Mouse (Mus musculus) forebrain, embryonic 16.5 days (tissue): ENCODE measurements at regions not wholly inside any gene's neighbourhood (a gene's known extent, or its start where the extent isn't known, plus 50 kb on each side); places are given as distances from the start of the nearest gene placed in this dataset.
"Not testable (repeated sequence)": the region's sequence is repeated elsewhere in the genome, so short reads cannot be mapped to it uniquely, and the experiment has no call there.

Source experiments
- ATAC-seq: fragments of 200-750 bp; cut with Nextera tagmentation; 2 replicates; pipeline ENCODE4 v1.8.0; 2017; ENCODE audit warnings: mild to moderate bottlenecking, moderate library complexity
- H3K27ac ChIP-seq: fragments of 300-500 bp; sonication (generic); 2 replicates; pipeline ENCODE4 v1.5.1; 2014; ENCODE audit warnings: low read length, control low read depth
- H3K27me3 ChIP-seq: fragments of 300-500 bp; sonication (generic); replicated peaks from 2 replicates; pipeline ENCODE4 v1.6.1; 2014; ENCODE audit warnings: low read length; ENCODE audit not compliant: control insufficient read depth, insufficient read depth
- H3K36me3 ChIP-seq: fragments of 300-500 bp; sonication (generic); 2 replicates; pipeline ENCODE4 v1.6.1; 2014; ENCODE audit not compliant: control insufficient read depth, insufficient read depth
- H3K4me1 ChIP-seq: fragments of 300-500 bp; sonication (generic); replicated peaks from 2 replicates; pipeline ENCODE4 v1.6.1; 2014; ENCODE audit warnings: low read length; ENCODE audit not compliant: control insufficient read depth, insufficient read depth
- H3K4me2 ChIP-seq: fragments of 300-500 bp; sonication (generic); 2 replicates; pipeline ENCODE4 v1.6.1; 2014; ENCODE audit warnings: mild to moderate bottlenecking, low read length, control low read depth
- H3K4me3 ChIP-seq: fragments of 300-500 bp; sonication (generic); replicated peaks from 2 replicates; pipeline ENCODE4 v1.5.1; 2014; ENCODE audit warnings: mild to moderate bottlenecking, low read length, control low read depth
- H3K9ac ChIP-seq: fragments of 300-500 bp; sonication (generic); replicated peaks from 2 replicates; pipeline ENCODE4 v1.6.1; 2014; ENCODE audit warnings: low read depth, low read length, control low read depth
- H3K9me3 ChIP-seq: fragments of 300-500 bp; sonication (generic); 2 replicates; pipeline ENCODE4 v1.6.1; 2016; ENCODE audit warnings: low read length; ENCODE audit not compliant: control insufficient read depth
- WGBS: fragments of 180-500 bp; shearing (Covaris S2); extraction: QIAGEN DNeasy Blood & Tissue Kit; methylation state at CpG from one replicate; pipeline ENCODE4 v1.1.7; 2014; 5-methylcytosine and 5-hydroxymethylcytosine counted together

DNA sequence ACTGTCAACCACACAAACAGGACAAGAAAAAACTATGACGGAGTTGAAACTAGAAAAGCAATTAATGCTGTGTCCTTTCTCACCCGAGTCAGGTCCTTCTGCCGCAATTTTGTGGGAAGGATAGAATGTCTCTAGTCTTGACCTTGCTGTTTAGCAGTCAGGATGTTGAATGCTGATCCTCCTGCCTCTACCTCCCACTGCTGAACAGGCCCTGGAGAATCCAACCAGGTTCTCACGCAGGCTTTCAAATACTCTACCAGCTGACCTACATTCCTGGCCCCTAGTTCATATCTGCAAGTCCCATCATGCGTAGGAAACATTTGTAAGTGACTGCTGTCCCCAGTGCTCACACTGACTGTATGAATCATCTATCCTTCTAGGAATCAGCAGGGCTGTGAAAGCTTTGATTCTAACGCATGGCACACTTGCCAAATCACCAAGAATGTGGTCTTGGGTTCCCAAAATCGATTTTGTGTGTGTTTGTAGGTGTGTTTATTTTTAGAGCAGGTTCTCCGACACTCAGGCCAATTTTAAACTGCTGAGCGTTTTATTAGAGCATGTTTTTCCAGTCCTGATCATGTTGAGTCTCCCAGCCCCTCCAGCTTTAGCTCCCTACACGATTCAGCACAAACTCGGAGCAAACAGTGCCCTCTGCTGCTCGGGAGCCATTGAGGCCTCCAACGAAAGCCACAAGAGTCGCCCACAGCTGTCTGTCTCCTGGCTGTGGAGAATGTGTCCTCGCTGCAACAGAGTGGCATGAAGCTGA is 545.4 kb downstream of the Zfp704 start:
- no peak overlapping the region for H3K27ac ChIP-seq
- H3K9me3 ChIP-seq, result no peaks in the 10 kb centered on the region
- no peaks in the 10 kb centered on the region for H3K36me3 ChIP-seq
- 46% methylated on average over 15 of the region's 15 CpGs for WGBS
- no peaks in the 10 kb centered on the region for H3K27me3 ChIP-seq
- H3K4me1 ChIP-seq, result no peaks in the 10 kb centered on the region
- H3K4me2 ChIP-seq, result no peak overlapping the region
- H3K9ac ChIP-seq, result no peak overlapping the region
- ATAC-seq, result peak; percentile 47; the same call in 1 of the 2 replicates
- no peak overlapping the region for H3K4me3 ChIP-seq

DNA sequence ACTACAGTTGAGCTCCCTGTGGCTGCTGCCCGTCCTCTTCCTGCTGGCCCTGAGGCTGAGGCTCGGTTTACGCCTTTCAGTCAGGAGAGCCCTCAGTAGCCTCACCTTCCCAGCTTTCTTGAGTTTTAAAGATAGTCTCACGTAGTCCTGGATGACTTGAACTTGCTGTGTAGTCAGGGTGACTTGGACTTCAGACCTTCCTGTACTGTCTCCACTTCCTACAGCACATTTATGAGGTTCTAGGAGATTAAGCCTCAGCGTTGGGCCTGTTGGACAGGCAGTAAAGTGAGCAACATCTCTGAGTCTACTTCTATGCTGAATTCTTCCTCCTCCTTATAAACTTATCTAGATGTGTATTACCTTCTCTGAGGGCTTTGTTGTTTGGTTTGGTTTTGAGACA is 546.2 kb downstream of the Zfp704 start:
- Histone ChIP-seq H3K9ac (no peak overlapping the region), H3K27me3 (no peaks in the 10 kb centered on the region), H3K36me3 (no peaks in the 10 kb centered on the region), H3K4me2 (no peak overlapping the region), H3K4me3 (no peak overlapping the region), H3K4me1 (no peaks in the 10 kb centered on the region), H3K27ac (no peak overlapping the region), H3K9me3 (no peaks in the 10 kb centered on the region)
- no peak for ATAC-seq
- WGBS, result 76% methylated on average over 5 of the region's 5 CpGs

DNA sequence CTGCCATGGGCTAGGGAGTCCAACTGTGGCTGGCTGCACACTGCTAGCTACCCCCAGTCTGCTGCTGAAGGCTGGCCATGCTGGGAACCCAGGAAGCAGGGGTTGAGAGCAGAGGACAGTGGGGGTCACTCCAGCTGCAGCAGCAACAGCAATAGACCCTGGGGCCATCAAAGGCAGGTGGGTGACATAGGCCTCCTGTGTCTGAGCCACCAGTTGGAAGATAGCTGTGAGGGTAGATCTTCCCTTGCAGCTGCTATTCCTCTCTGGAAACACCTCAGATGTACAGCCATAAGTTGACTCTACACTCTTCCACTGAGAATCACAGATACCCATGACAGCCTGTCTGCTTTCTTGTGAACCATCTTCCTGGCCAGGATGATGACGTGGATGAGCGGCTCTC is 548.5 kb downstream of the Zfp704 start:
- H3K4me1 ChIP-seq, result no peaks in the 10 kb centered on the region

DNA sequence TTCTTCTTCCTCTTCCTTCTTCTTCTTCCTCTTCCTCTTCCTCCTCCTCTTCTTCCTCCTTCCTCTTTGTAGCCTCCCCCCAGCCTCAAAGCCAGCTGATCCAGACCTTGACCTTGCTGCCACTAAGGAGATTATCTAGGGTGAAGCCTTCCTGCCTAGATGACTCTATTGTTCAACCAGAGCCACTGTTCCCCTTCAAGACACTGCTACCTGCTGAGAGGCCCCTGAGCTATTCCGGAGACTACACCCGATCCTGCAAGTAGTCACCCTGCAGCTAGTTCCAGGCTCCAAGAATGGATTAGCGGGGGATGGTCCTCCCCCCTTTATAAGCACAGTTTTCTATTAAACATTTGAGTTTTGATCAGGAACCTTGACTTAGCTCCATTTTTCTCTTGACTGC is 552.2 kb downstream of the Zfp704 start:
- not testable (repeated sequence) for H3K27me3 ChIP-seq, H3K36me3 ChIP-seq, H3K4me1 ChIP-seq, H3K4me2 ChIP-seq, ATAC-seq, H3K9me3 ChIP-seq, H3K27ac ChIP-seq, H3K9ac ChIP-seq, H3K4me3 ChIP-seq
- WGBS, result 56% methylated on average over 3 of the region's 3 CpGs

More for the DNA sequence above, 548.5 kb downstream of the Zfp704 start:
- WGBS, result 93% methylated on average over 2 of the region's 2 CpGs
- Histone ChIP-seq H3K36me3 (no peaks in the 10 kb centered on the region), H3K4me2 (no peak overlapping the region), H3K9me3 (no peaks in the 10 kb centered on the region), H3K27ac (no peak overlapping the region), H3K4me3 (no peak overlapping the region), H3K9ac (no peak overlapping the region), H3K27me3 (no peaks in the 10 kb centered on the region)
- no peak for ATAC-seq

DNA sequence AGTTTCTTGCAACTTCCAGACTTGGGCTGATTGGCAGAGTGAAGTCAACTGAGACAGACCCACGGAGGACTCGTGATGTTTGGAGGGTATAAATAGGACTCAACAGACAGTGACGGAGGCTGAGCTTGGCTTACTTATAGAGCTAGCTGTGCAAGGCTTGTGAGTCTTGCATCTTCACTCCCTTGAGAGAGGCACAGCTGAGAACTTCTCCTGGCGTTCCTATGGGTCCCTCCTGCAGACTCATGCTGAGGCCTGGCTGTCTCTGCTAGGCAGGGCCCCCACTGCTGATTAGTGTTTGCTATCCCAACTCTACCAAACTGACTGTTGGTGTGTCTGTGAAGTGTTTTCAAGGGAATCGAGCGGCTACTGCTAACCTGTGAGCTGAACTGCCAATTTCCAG is 553.0 kb downstream of the Zfp704 start:
- no peak for ATAC-seq
- no peaks in the 10 kb centered on the region for H3K9me3 ChIP-seq
- 86% methylated on average over 6 of the region's 6 CpGs for WGBS

DNA sequence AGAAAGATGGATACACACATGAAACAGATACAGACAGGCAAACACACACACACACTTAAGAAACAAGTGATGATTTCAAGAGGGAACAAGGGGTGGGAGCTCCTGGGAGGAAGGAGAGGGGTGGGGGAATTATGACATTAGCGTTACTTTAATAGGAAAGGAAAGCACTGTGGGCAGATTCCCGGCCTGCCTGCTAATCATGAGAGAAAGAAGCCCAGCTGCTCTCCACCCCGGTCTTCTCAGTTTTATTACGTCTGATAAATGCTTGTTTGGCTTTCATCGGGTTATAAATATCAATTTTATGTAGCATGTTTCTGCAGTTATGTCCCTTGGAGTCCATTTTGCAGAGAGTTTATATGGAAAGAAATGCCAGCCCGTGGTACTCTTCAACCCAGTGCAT is 554.1 kb downstream of the Zfp704 start:
- 70% methylated on average over 6 of the region's 6 CpGs for WGBS

More for the DNA sequence above, 553.0 kb downstream of the Zfp704 start:
- Histone ChIP-seq H3K27ac (no peak overlapping the region), H3K9ac (no peak overlapping the region), H3K4me1 (no peaks in the 10 kb centered on the region), H3K4me3 (no peak overlapping the region), H3K4me2 (no peak overlapping the region), H3K27me3 (no peaks in the 10 kb centered on the region), H3K36me3 (no peaks in the 10 kb centered on the region)

More for the DNA sequence above, 554.1 kb downstream of the Zfp704 start:
- no peaks in the 10 kb centered on the region for H3K4me1 ChIP-seq
- H3K27me3 ChIP-seq, result no peaks in the 10 kb centered on the region
- no peaks in the 10 kb centered on the region for H3K36me3 ChIP-seq
- no peak for ATAC-seq
- no peaks in the 10 kb centered on the region for H3K9me3 ChIP-seq
- H3K4me2 ChIP-seq, result no peak overlapping the region
- H3K27ac ChIP-seq, result no peak overlapping the region
- H3K4me3 ChIP-seq, result no peak overlapping the region
- no peak overlapping the region for H3K9ac ChIP-seq
